Mouse (Mus musculus) spleen, adult 2 months (tissue): Measurements from ENCODE around the gene Calhm2.

Experiments
- CTCF ChIP-seq: fragments of 200-500 bp; IDR thresholded peaks from 2 replicates; pipeline ENCODE4 v1.5.1; 2011; ENCODE audit warnings: mild to moderate bottlenecking, inconsistent platforms; ENCODE audit not compliant: insufficient read depth, insufficient read length, insufficient replicate concordance; ENCODE audit errors: extremely low read depth
- POLR2A ChIP-seq: fragments of 200-500 bp; IDR thresholded peaks from 2 replicates; pipeline ENCODE4 v1.6.1; 2011; ENCODE audit warnings: low read depth, low read length, inconsistent platforms

DNA sequence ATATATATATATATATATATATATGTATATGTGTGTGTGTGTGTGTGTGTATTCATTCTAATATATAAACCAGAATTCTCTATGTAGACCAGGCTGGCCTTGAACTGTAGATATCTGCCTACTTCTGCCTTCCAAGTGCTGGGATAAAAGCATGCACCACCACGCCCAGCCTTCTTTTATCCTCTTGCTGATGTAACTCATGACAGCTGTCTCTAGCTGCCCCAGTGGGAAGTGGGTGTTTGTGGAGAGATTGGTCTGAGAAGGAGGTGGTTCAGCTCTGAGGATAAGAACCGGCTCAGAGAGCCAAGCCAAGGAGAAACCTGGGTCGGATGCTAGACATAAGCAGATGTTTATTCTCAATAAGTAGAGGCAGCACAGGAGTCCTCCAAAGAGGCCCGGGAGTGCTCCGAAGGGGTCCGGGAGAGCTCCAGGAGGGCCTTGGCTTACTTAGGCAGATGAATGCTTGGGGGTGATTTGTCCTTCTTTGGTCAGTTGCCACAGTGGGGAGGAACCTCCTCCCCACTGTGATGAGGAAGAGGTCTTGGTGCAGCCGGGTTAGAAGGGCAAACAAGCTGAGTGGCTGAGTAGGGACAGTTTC lies 29.6 kb upstream of the Calhm2 start:
- TF ChIP-seq CTCF (no peak), POLR2A (no peak)
